Mouse (Mus musculus) midbrain, embryonic 13.5 days (tissue): Measurements from ENCODE around the gene Arhgef7. TPM values are rescaled to one million over a fixed set of nuclear protein-coding genes. Genes with fewer than 3 reads are reported as not detected.

Experiments
- ATAC-seq: fragments of 200-750 bp; cut with Nextera tagmentation; 2 replicates; pipeline ENCODE4 v1.8.0; 2017; ENCODE audit warnings: mild to moderate bottlenecking, moderate TSS enrichment, moderate library complexity
- H3K27ac ChIP-seq: fragments of 300-500 bp; sonication (generic); 2 replicates; pipeline ENCODE4 v1.5.1; 2015; ENCODE audit warnings: inconsistent platforms, mild to moderate bottlenecking, moderate library complexity
- H3K27me3 ChIP-seq: fragments of 300-500 bp; sonication (generic); 2 replicates; pipeline ENCODE4 v1.6.1; 2015; ENCODE audit warnings: mild to moderate bottlenecking, inconsistent platforms
- H3K36me3 ChIP-seq: fragments of 300-500 bp; sonication (generic); 2 replicates; pipeline ENCODE4 v1.6.1; 2015; ENCODE audit warnings: mild to moderate bottlenecking, inconsistent platforms
- H3K4me1 ChIP-seq: fragments of 300-500 bp; sonication (generic); replicated peaks from 2 replicates; pipeline ENCODE4 v1.6.1; 2015; ENCODE audit warnings: inconsistent platforms
- H3K4me2 ChIP-seq: fragments of 300-500 bp; sonication (generic); replicated peaks from 2 replicates; pipeline ENCODE4 v1.6.1; 2015; ENCODE audit warnings: moderate library complexity, mild to moderate bottlenecking, inconsistent platforms
- H3K4me3 ChIP-seq: fragments of 300-500 bp; sonication (generic); replicated peaks from 2 replicates; pipeline ENCODE4 v1.5.1; 2015; ENCODE audit warnings: mild to moderate bottlenecking, inconsistent platforms
- H3K9ac ChIP-seq: fragments of 300-500 bp; sonication (generic); replicated peaks from 2 replicates; pipeline ENCODE4 v1.6.1; 2015; ENCODE audit warnings: mild to moderate bottlenecking, inconsistent platforms
- H3K9me3 ChIP-seq: fragments of 300-500 bp; sonication (generic); 2 replicates; pipeline ENCODE4 v1.6.1; 2016; ENCODE audit warnings: mild to moderate bottlenecking, inconsistent platforms
- WGBS: fragments of 180-500 bp; shearing (Covaris S2); methylation state at CpG from one replicate; pipeline ENCODE4 v1.1.7; 2015; 5-methylcytosine and 5-hydroxymethylcytosine counted together
- polyA plus RNA-seq: library from polyadenylated mRNA; unstranded; fragments of >200 nt; fragmentation: Nextera tagmentation; extraction: Ambion mirVana; gene quantifications from 2 replicates; pipeline ENCODE4 v1.2.1, GENCODE M21; 2015

The Arhgef7 gene
- polyA plus RNA-seq, 1 experiment from 2014 or later: 66.3 TPM

- H3K27me3 ChIP-seq: peaks cover 19% of the 10 kb centered on the region
- no peaks in the 10 kb centered on the region for H3K9me3 ChIP-seq
- WGBS: 0% methylated on average over 22 of the region's 22 CpGs
- peak overlapping the region; percentile 73 for H3K4me3 ChIP-seq
- H3K4me2 ChIP-seq: peak overlapping the region; percentile 83
- H3K9ac ChIP-seq: peak overlapping the region; percentile 95
- peaks cover 32% of the 10 kb centered on the region for H3K4me1 ChIP-seq
- ATAC-seq: peak; percentile 58
- peak overlapping the region; percentile 100 for H3K27ac ChIP-seq
- 0 out of 2 replicates have a peak, but pooled peaks cover 3% of the 10 kb centered on the region for H3K36me3 ChIP-seq
Observed at GRCm38 (mm10) chr8:11727273-11727650, 259 bp upstream of the Arhgef7 start.

- under 1% methylated on average over 51 of the region's 61 CpGs for WGBS
- peak; percentile 32 for ATAC-seq
- Histone ChIP-seq H3K4me1 (peaks cover 36% of the 10 kb centered on the region), H3K27me3 (peaks cover 19% of the 10 kb centered on the region), H3K36me3 (0 out of 2 replicates have a peak, but pooled peaks cover 4% of the 10 kb centered on the region), H3K4me2 (peak overlapping the region; percentile 83), H3K27ac (peak overlapping the region; percentile 100), H3K9me3 (no peaks in the 10 kb centered on the region), H3K4me3 (peak overlapping the region; percentile 73), H3K9ac (peak overlapping the region; percentile 95)
Observed at GRCm38 (mm10) chr8:11728482-11729295, 1.2 kb downstream of the Arhgef7 start.

GRCm38 (mm10) chr8:11730271-11730940 is 2.9 kb downstream of the Arhgef7 start:
- Histone ChIP-seq H3K9me3 (no peaks in the 10 kb centered on the region), H3K4me1 (peaks cover 41% of the 10 kb centered on the region), H3K9ac (peak overlapping the region; percentile 95; the same call in 1 of the 2 replicates), H3K36me3 (peaks cover 14% of the 10 kb centered on the region), H3K4me2 (peak overlapping the region; percentile 83), H3K27ac (no peak overlapping the region), H3K4me3 (peak overlapping the region; percentile 73), H3K27me3 (peaks cover 9% of the 10 kb centered on the region)
- no peak for ATAC-seq
- 72% methylated on average over 12 of the region's 12 CpGs for WGBS

DNA sequence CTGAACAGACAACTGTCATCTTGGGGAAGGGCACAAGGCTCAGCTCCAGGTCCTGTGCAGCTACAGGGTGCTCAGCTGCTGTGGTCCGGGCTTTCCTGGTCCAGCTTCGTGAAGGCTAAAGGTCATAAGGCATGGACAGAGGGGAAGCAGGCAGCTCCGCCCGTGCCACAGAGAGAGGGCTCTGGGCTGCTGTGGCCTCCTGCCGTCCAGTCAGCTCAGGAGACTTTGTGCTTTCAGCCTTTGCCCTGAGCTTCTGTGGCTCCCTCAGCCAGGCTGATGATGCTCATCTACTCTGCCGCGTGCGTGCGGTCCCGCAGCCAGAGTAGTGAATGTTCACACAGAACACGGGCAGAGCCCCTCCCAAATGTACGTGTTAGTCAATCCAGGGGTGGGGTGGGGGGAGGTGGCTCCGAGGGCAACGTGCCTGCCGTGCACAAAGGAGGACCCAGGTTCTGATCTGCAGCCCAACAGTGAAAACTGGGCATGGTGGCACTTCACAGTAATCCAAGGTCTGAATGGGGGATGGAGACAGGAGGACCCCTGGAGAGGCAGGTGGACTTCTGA is 8.2 kb downstream of the Arhgef7 start:
- Histone ChIP-seq H3K4me3 (no peak overlapping the region), H3K4me1 (peaks cover 19% of the 10 kb centered on the region), H3K27ac (no peak overlapping the region), H3K9me3 (no peaks in the 10 kb centered on the region), H3K9ac (no peak overlapping the region), H3K4me2 (no peak overlapping the region), H3K36me3 (peaks cover 58% of the 10 kb centered on the region), H3K27me3 (no peaks in the 10 kb centered on the region)
- 88% methylated on average over 15 of the region's 15 CpGs for WGBS
- ATAC-seq: 0 out of 2 replicates have a peak, but pooled peaks have one; percentile 38

GRCm38 (mm10) chr8:11737096-11737495 is 9.6 kb downstream of the Arhgef7 start:
- H3K4me1 ChIP-seq: 0 out of 2 replicates have a peak, but pooled peaks cover 11% of the 10 kb centered on the region
- H3K36me3 ChIP-seq: peaks cover 59% of the 10 kb centered on the region
- no peaks in the 10 kb centered on the region for H3K27me3 ChIP-seq
- ATAC-seq: 0 out of 2 replicates have a peak, but pooled peaks have one; percentile 25
- no peak overlapping the region for H3K4me2 ChIP-seq
- 87% methylated on average over 6 of the region's 6 CpGs for WGBS
- no peaks in the 10 kb centered on the region for H3K9me3 ChIP-seq
- no peak overlapping the region for H3K27ac ChIP-seq
- H3K9ac ChIP-seq: no peak overlapping the region
- H3K4me3 ChIP-seq: no peak overlapping the region

GRCm38 (mm10) chr8:11739082-11739481 is 11.6 kb downstream of the Arhgef7 start:
- Histone ChIP-seq H3K4me1 (0 out of 2 replicates have a peak, but pooled peaks cover 10% of the 10 kb centered on the region), H3K9me3 (no peaks in the 10 kb centered on the region), H3K27ac (no peak overlapping the region), H3K4me3 (no peak overlapping the region), H3K27me3 (no peaks in the 10 kb centered on the region), H3K9ac (no peak overlapping the region), H3K4me2 (no peak overlapping the region), H3K36me3 (peaks cover 52% of the 10 kb centered on the region)
- WGBS: 91% methylated on average over 5 of the region's 5 CpGs
- no peak for ATAC-seq

- Histone ChIP-seq H3K4me2 (no peak overlapping the region), H3K27me3 (no peaks in the 10 kb centered on the region), H3K4me3 (no peak overlapping the region), H3K9ac (no peak overlapping the region), H3K36me3 (peaks cover 46% of the 10 kb centered on the region), H3K27ac (no peak overlapping the region), H3K9me3 (no peaks in the 10 kb centered on the region), H3K4me1 (0 out of 2 replicates have a peak, but pooled peaks cover 6% of the 10 kb centered on the region)
- WGBS: 76% methylated on average over 2 of the region's 2 CpGs
- ATAC-seq: no peak
Observed at GRCm38 (mm10) chr8:11740857-11741256, 13.3 kb downstream of the Arhgef7 start.

- no peak overlapping the region for H3K27ac ChIP-seq
- H3K9me3 ChIP-seq: no peaks in the 10 kb centered on the region
- ATAC-seq: no peak
- H3K4me3 ChIP-seq: no peak overlapping the region
- H3K27me3 ChIP-seq: no peaks in the 10 kb centered on the region
- peaks cover 22% of the 10 kb centered on the region for H3K36me3 ChIP-seq
- no peak overlapping the region for H3K9ac ChIP-seq
- H3K4me1 ChIP-seq: 0 out of 2 replicates have a peak, but pooled peaks cover 6% of the 10 kb centered on the region
- 87% methylated on average over 10 of the region's 10 CpGs for WGBS
- H3K4me2 ChIP-seq: no peak overlapping the region
Observed at GRCm38 (mm10) chr8:11743580-11743979, 16.1 kb downstream of the Arhgef7 start.

DNA sequence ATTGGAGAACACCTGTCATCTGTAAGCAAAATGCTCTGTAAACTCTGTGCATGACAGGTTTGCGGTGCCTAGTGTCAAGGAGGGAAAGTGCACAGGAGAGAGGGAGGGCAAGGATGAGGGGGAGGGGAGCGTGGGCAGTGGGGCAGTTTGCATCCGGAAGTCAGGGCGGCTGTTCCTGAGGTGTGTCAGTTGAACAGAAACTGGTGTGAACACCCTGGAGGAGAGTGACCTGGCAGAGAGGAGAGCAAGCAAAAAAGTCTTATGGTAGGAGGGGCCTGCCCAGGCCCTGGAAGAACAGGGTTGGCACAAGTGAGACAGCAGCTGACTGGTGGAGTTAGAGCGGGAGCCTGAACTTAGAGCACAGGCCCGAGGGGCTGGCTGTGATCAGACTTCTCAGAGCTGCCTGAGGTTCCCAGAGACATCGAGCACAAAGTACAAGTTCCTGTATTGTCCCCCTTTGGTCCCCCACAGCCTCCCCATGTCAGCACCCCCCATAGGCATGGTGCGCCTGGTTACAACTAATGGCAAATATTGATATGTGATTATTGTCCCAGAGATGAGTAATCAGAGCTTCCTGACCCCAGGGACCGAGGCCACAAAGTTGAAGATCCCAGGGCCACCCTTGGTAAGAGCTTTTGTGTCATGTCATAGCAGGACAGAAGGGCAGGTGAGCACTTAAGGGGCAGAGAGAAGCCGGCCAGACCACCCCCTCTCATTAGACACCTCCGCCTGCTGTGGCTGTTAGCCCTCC is 19.5 kb downstream of the Arhgef7 start:
- Histone ChIP-seq H3K4me3 (no peak overlapping the region), H3K9ac (no peak overlapping the region), H3K27me3 (no peaks in the 10 kb centered on the region), H3K4me2 (no peak overlapping the region), H3K27ac (no peak overlapping the region), H3K36me3 (no peaks in the 10 kb centered on the region), H3K4me1 (0 out of 2 replicates have a peak, but pooled peaks cover 6% of the 10 kb centered on the region), H3K9me3 (no peaks in the 10 kb centered on the region)
- ATAC-seq: no peak
- 91% methylated on average over 11 of the region's 11 CpGs for WGBS

DNA sequence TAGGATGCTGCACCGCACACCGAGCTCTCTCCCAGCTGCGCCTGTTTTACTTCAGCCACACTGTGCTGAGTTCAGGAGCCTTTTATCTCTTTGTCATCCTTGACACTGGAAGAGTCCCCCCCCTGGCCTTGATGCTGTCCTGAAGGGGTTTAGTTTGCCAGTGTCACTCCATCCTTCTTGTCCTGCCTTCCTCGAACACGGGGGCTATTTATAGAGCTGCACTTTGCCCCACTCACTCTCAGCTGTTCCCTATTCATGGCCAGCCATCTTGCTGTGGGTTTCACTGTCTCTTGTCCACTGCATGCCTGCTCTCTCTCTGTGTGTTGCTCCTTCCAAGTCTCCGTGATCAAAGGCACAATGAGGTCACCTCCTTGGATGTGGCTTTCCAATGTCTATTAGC is 22.0 kb downstream of the Arhgef7 start:
- no peaks in the 10 kb centered on the region for H3K9me3 ChIP-seq
- 74% methylated on average over 6 of the region's 6 CpGs for WGBS
- no peak for ATAC-seq

DNA sequence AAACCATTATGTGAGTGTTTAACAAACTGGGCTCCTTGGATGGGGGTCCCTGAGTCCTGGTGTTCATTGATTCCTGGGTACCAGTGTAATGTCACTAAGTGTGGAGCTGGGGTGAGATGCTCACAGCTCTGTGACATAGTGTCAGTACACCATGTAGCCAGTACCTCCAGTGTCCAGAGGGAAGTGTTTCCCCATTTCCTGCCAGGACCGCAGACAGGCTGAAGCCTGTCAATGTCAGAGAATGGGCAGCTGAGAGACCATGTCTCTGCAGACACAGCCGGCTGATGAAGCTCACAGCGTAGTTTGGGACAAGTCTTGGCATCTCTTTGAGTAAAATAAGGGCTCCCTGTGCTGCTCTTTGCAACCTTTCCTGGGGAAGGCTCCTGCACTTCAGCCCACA is 24.8 kb downstream of the Arhgef7 start:
- no peaks in the 10 kb centered on the region for H3K27me3 ChIP-seq
- peaks cover 20% of the 10 kb centered on the region for H3K4me1 ChIP-seq
- H3K27ac ChIP-seq: no peak overlapping the region
- no peaks in the 10 kb centered on the region for H3K36me3 ChIP-seq
- H3K4me3 ChIP-seq: no peak overlapping the region
- no peak overlapping the region for H3K9ac ChIP-seq
- no peak for ATAC-seq
- no peak overlapping the region for H3K4me2 ChIP-seq
- 80% methylated on average over 3 of the region's 3 CpGs for WGBS
- H3K9me3 ChIP-seq: no peaks in the 10 kb centered on the region

More for the DNA sequence above, 22.0 kb downstream of the Arhgef7 start:
- Histone ChIP-seq H3K27ac (no peak overlapping the region), H3K27me3 (no peaks in the 10 kb centered on the region), H3K4me1 (0 out of 2 replicates have a peak, but pooled peaks cover 7% of the 10 kb centered on the region), H3K36me3 (no peaks in the 10 kb centered on the region), H3K4me2 (no peak overlapping the region), H3K9ac (no peak overlapping the region), H3K4me3 (no peak overlapping the region)
